Mouse (Mus musculus): ENCODE measurements around the gene Gng7. TPM values are rescaled to one million over a fixed set of nuclear protein-coding genes. Genes with fewer than 3 reads are reported as not detected.
A peak's percentile ranks its signal among the peaks of the same experiment; 100 is the strongest.

Gene Gng7
- polyA plus RNA-seq, 1 experiment from 2014 or later: 1.3 TPM

GRCm38 (mm10) chr10:81021547-81022110 lies 6.9 kb upstream of the Gng7 start:
- H3K4me3 ChIP-seq (ENCODE audit: low read depth, low read length): no peak overlapping the region
- no peak overlapping the region for H3K9ac ChIP-seq (replicated peaks)
- no peaks in the 10 kb centered on the region; the same call in 1 of the 2 replicates for H3K4me1 ChIP-seq (ENCODE audit: insufficient read depth)
- DNase-seq (no peak), ATAC-seq (no peak)
- 8% methylated on average over 25 of the region's 26 CpGs for WGBS (ENCODE audit: insufficient replicate concordance)
- H3K36me3 ChIP-seq (replicated peaks; ENCODE audit: insufficient read depth, low read length): no peaks in the 10 kb centered on the region
- H3K27me3 ChIP-seq (ENCODE audit: insufficient read depth, low read length): peaks cover 37% of the 10 kb centered on the region
- no peak overlapping the region for H3K27ac ChIP-seq (ENCODE audit: low read depth)
- H3K9me3 ChIP-seq (ENCODE audit: low read length): no peaks in the 10 kb centered on the region
- H3K4me2 ChIP-seq (ENCODE audit: low read depth, low read length): no peak overlapping the region
- TF ChIP-seq CTCF (IDR thresholded peaks at IDR 0.05; ENCODE audit: low read depth) (no peak), EP300 (IDR thresholded peaks at IDR 0.05; ENCODE audit: low read depth) (no peak)

- 51% methylated on average over 2 of the region's 2 CpGs for WGBS (ENCODE audit: insufficient replicate concordance)
- DNase-seq (no peak), ATAC-seq (no peak)
- Histone ChIP-seq H3K9ac (replicated peaks) (no peak overlapping the region), H3K27me3 (ENCODE audit: insufficient read depth, low read length) (peaks cover 29% of the 10 kb centered on the region), H3K27ac (ENCODE audit: low read depth) (no peak overlapping the region), H3K36me3 (replicated peaks; ENCODE audit: insufficient read depth, low read length) (no peaks in the 10 kb centered on the region), H3K4me3 (ENCODE audit: low read depth, low read length) (no peak overlapping the region), H3K4me2 (ENCODE audit: low read depth, low read length) (no peak overlapping the region), H3K4me1 (ENCODE audit: insufficient read depth) (peaks cover 2% of the 10 kb centered on the region; the same call in 1 of the 2 replicates), H3K9me3 (ENCODE audit: low read length) (no peaks in the 10 kb centered on the region)
- no peak for TF ChIP-seq CTCF (IDR thresholded peaks at IDR 0.05; ENCODE audit: low read depth)
- no peak for TF ChIP-seq EP300 (IDR thresholded peaks at IDR 0.05; ENCODE audit: low read depth)
Measured at GRCm38 (mm10) chr10:81020207-81020606, 5.5 kb upstream of the Gng7 start.

GRCm38 (mm10) chr10:81019687-81020086 lies 4.9 kb upstream of the Gng7 start:
- no peaks in the 10 kb centered on the region for H3K36me3 ChIP-seq (replicated peaks; ENCODE audit: insufficient read depth, low read length)
- DNase-seq: no peak
- ATAC-seq: no peak
- 65% methylated on average over 6 of the region's 6 CpGs for WGBS (ENCODE audit: insufficient replicate concordance)
- 0 out of 2 replicates have a peak, but pooled peaks cover 3% of the 10 kb centered on the region for H3K4me1 ChIP-seq (ENCODE audit: insufficient read depth)
- no peaks in the 10 kb centered on the region for H3K9me3 ChIP-seq (ENCODE audit: low read length)
- no peak overlapping the region for H3K27ac ChIP-seq (ENCODE audit: low read depth)
- H3K4me2 ChIP-seq (ENCODE audit: low read depth, low read length): no peak overlapping the region
- H3K9ac ChIP-seq (replicated peaks): no peak overlapping the region
- peaks cover 24% of the 10 kb centered on the region for H3K27me3 ChIP-seq (ENCODE audit: insufficient read depth, low read length)
- no peak overlapping the region for H3K4me3 ChIP-seq (ENCODE audit: low read depth, low read length)
- TF ChIP-seq EP300 (IDR thresholded peaks at IDR 0.05; ENCODE audit: low read depth) (no peak), CTCF (IDR thresholded peaks at IDR 0.05; ENCODE audit: low read depth) (no peak)

- peak; percentile 69 for DNase-seq
- 0 out of 2 replicates have a peak, but pooled peaks cover 6% of the 10 kb centered on the region for H3K4me1 ChIP-seq (ENCODE audit: insufficient read depth)
- H3K4me3 ChIP-seq (ENCODE audit: low read depth, low read length): no peak overlapping the region
- H3K9me3 ChIP-seq (ENCODE audit: low read length): no peaks in the 10 kb centered on the region
- H3K27me3 ChIP-seq (ENCODE audit: insufficient read depth, low read length): peaks cover 12% of the 10 kb centered on the region; the same call in 1 of the 2 replicates
- no peaks in the 10 kb centered on the region for H3K36me3 ChIP-seq (replicated peaks; ENCODE audit: insufficient read depth, low read length)
- TF ChIP-seq EP300 (IDR thresholded peaks at IDR 0.05; ENCODE audit: low read depth) (no peak), CTCF (IDR thresholded peaks at IDR 0.05; ENCODE audit: low read depth) (no peak)
- no peak overlapping the region for H3K4me2 ChIP-seq (ENCODE audit: low read depth, low read length)
- no peak overlapping the region for H3K9ac ChIP-seq (replicated peaks)
- H3K27ac ChIP-seq (ENCODE audit: low read depth): no peak overlapping the region
- 32% methylated on average over 10 of the region's 10 CpGs for WGBS (ENCODE audit: insufficient replicate concordance)
- no peak for ATAC-seq
Measured at GRCm38 (mm10) chr10:81018326-81018725, 3.6 kb upstream of the Gng7 start.

GRCm38 (mm10) chr10:81016645-81017044 lies 1.9 kb upstream of the Gng7 start:
- Histone ChIP-seq H3K36me3 (replicated peaks; ENCODE audit: insufficient read depth, low read length) (no peaks in the 10 kb centered on the region), H3K9me3 (ENCODE audit: low read length) (no peaks in the 10 kb centered on the region), H3K27me3 (ENCODE audit: insufficient read depth, low read length) (no peaks in the 10 kb centered on the region), H3K4me3 (ENCODE audit: low read depth, low read length) (no peak overlapping the region), H3K9ac (replicated peaks) (no peak overlapping the region), H3K4me1 (ENCODE audit: insufficient read depth) (0 out of 2 replicates have a peak, but pooled peaks cover 6% of the 10 kb centered on the region), H3K27ac (ENCODE audit: low read depth) (no peak overlapping the region), H3K4me2 (ENCODE audit: low read depth, low read length) (no peak overlapping the region)
- ATAC-seq (no peak), DNase-seq (peak; percentile 76)
- WGBS (ENCODE audit: insufficient replicate concordance): 3% methylated on average over 7 of the region's 7 CpGs
- no peak for TF ChIP-seq EP300 (IDR thresholded peaks at IDR 0.05; ENCODE audit: low read depth)
- TF ChIP-seq CTCF (IDR thresholded peaks at IDR 0.05; ENCODE audit: low read depth): peak; percentile 87

- 0 out of 2 replicates have a peak, but pooled peaks cover 6% of the 10 kb centered on the region for H3K4me1 ChIP-seq (ENCODE audit: insufficient read depth)
- H3K9me3 ChIP-seq (ENCODE audit: low read length): no peaks in the 10 kb centered on the region
- no peak overlapping the region for H3K27ac ChIP-seq (ENCODE audit: low read depth)
- peak overlapping the region; percentile 11; the same call in 1 of the 2 replicates for H3K4me2 ChIP-seq (ENCODE audit: low read depth, low read length)
- no peak for ATAC-seq
- 78% methylated on average over 2 of the region's 2 CpGs for WGBS (ENCODE audit: insufficient replicate concordance)
- DNase-seq: no peak
- H3K9ac ChIP-seq (replicated peaks): no peak overlapping the region
- TF ChIP-seq CTCF (IDR thresholded peaks at IDR 0.05; ENCODE audit: low read depth): no peak
- no peak for TF ChIP-seq EP300 (IDR thresholded peaks at IDR 0.05; ENCODE audit: low read depth)
- H3K36me3 ChIP-seq (replicated peaks; ENCODE audit: insufficient read depth, low read length): no peaks in the 10 kb centered on the region
- no peak overlapping the region for H3K4me3 ChIP-seq (ENCODE audit: low read depth, low read length)
- no peaks in the 10 kb centered on the region for H3K27me3 ChIP-seq (ENCODE audit: insufficient read depth, low read length)
Measured at GRCm38 (mm10) chr10:81015666-81016065, 921 bp upstream of the Gng7 start.
